Mouse (Mus musculus): ENCODE data around the gene Smoc1. TPM values are rescaled to one million over a fixed set of nuclear protein-coding genes. Genes with fewer than 3 reads are reported as not detected.

Smoc1 gene
- polyA plus RNA-seq, 1 experiment from 2014 or later: 1.6 TPM

DNA sequence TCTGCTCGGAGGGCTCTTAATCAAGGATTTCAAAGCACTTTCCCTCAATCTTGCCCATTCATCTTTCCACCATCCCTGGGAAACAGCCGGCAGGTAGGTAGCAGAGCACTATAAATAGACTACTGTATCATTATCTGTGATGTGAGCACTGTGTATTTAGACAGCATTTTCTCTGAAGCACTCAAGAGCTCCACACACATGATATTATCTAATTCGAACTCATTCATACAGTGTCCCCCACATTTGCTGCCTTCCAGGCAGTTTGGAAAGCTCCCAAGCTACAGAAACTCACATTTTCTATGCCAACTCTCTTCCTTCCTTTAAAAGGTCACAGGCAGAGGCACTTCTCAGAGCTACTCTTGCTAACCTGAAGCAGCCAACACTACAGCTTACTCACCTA is 200.0 kb downstream of the Smoc1 start:
- H3K27ac ChIP-seq (ENCODE audit: low read length): no peak overlapping the region
- 48% methylated on average over 3 of the region's 3 CpGs for WGBS
- no peaks in the 10 kb centered on the region for H3K27me3 ChIP-seq (ENCODE audit: control insufficient read depth, insufficient read depth, low read depth, low read length)
- no peaks in the 10 kb centered on the region for H3K36me3 ChIP-seq (ENCODE audit: control insufficient read depth, insufficient read depth, low read length)
- H3K4me2 ChIP-seq (ENCODE audit: low read depth, low read length): no peak overlapping the region
- ATAC-seq (ENCODE audit: low read depth): no peak
- no peak overlapping the region for H3K4me3 ChIP-seq (ENCODE audit: low read length)
- no peaks in the 10 kb centered on the region for H3K9me3 ChIP-seq (ENCODE audit: control insufficient read depth, low read length)
- H3K4me1 ChIP-seq (replicated peaks; ENCODE audit: control insufficient read depth, insufficient read depth, low read length): no peaks in the 10 kb centered on the region
- no peak overlapping the region for H3K9ac ChIP-seq (ENCODE audit: low read length)

DNA sequence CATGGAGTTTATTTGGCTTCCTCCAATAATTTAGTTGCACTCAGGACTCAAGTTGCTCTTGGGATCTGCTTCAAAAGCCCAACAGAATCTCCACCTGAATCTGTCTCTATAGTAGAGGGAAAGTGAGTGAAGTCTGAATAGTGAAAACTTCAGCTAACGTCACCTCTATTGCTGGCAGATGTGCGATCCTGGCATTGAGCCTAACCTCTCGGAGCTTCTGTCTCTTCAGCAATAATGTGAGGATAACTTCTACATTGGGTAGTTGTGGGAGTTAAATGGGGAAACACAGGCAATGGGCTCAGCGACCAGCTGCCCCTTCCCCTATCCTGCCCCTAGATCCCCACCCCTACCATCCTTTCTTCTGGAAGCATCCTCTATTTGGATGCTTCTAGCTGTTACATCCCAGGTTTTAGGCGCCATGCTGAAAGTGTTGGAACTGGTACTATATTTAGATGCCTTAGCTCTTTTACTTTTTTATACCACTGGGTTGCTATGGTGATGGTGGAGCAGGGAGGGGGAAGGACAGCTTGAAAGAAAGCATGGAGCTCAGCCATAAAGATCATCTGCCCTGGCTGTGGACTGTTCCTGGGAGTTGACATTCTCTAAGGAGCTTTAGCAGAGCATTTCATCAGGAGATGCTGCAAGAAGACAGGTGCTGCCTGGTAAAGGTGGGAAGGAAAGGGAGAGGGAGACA is 201.3 kb downstream of the Smoc1 start:
- WGBS: 60% methylated on average over 5 of the region's 5 CpGs
- H3K27ac ChIP-seq (ENCODE audit: low read length): no peak overlapping the region
- no peak overlapping the region for H3K4me3 ChIP-seq (ENCODE audit: low read length)
- no peaks in the 10 kb centered on the region for H3K4me1 ChIP-seq (replicated peaks; ENCODE audit: control insufficient read depth, insufficient read depth, low read length)
- H3K27me3 ChIP-seq (ENCODE audit: control insufficient read depth, insufficient read depth, low read depth, low read length): no peaks in the 10 kb centered on the region
- H3K4me2 ChIP-seq (ENCODE audit: low read depth, low read length): no peak overlapping the region
- ATAC-seq (ENCODE audit: low read depth): no peak
- no peak overlapping the region for H3K9ac ChIP-seq (ENCODE audit: low read length)
- no peaks in the 10 kb centered on the region for H3K9me3 ChIP-seq (ENCODE audit: control insufficient read depth, low read length)
- no peaks in the 10 kb centered on the region for H3K36me3 ChIP-seq (ENCODE audit: control insufficient read depth, insufficient read depth, low read length)

DNA sequence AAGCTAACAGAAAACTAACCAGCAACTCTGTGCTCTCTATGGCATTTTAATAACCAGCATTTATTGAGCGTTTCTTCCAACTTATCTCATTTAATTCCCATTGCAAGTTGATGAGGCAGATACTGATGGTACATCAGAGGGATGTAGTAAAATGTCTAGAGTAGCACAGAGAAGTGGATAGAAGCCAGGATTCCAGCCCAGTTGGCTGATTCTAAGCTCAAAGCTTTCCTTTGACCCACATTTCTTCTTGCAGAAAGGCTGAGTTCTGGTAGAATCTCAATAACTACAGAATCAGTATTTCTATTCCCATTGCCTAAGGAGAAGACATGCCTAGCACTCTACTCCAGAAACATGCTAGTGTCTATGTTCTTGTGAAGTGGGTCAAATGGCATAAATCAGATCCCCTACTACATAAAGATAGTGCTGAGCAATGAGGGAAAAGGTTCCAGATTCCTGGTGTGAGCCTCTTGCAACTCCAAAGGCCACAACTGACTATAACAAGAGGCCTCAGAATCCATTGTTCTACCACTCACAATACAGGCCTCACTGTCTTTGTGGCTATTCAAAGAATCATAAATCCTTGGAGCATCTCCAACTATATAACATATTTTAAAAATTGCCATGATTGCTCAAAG is 207.3 kb downstream of the Smoc1 start:
- no peak overlapping the region for H3K9ac ChIP-seq (ENCODE audit: low read length)
- no peak overlapping the region for H3K4me2 ChIP-seq (ENCODE audit: low read depth, low read length)
- H3K4me1 ChIP-seq (replicated peaks; ENCODE audit: control insufficient read depth, insufficient read depth, low read length): no peaks in the 10 kb centered on the region
- no peaks in the 10 kb centered on the region for H3K9me3 ChIP-seq (ENCODE audit: control insufficient read depth, low read length)
- no peak overlapping the region for H3K4me3 ChIP-seq (ENCODE audit: low read length)
- no peak for ATAC-seq (ENCODE audit: low read depth)
- H3K36me3 ChIP-seq (ENCODE audit: control insufficient read depth, insufficient read depth, low read length): no peaks in the 10 kb centered on the region
- no peak overlapping the region for H3K27ac ChIP-seq (ENCODE audit: low read length)
- 75% methylated on average over 1 of the region's 1 CpGs for whole genome bisulfite sequencing
- H3K27me3 ChIP-seq (ENCODE audit: control insufficient read depth, insufficient read depth, low read depth, low read length): no peaks in the 10 kb centered on the region

DNA sequence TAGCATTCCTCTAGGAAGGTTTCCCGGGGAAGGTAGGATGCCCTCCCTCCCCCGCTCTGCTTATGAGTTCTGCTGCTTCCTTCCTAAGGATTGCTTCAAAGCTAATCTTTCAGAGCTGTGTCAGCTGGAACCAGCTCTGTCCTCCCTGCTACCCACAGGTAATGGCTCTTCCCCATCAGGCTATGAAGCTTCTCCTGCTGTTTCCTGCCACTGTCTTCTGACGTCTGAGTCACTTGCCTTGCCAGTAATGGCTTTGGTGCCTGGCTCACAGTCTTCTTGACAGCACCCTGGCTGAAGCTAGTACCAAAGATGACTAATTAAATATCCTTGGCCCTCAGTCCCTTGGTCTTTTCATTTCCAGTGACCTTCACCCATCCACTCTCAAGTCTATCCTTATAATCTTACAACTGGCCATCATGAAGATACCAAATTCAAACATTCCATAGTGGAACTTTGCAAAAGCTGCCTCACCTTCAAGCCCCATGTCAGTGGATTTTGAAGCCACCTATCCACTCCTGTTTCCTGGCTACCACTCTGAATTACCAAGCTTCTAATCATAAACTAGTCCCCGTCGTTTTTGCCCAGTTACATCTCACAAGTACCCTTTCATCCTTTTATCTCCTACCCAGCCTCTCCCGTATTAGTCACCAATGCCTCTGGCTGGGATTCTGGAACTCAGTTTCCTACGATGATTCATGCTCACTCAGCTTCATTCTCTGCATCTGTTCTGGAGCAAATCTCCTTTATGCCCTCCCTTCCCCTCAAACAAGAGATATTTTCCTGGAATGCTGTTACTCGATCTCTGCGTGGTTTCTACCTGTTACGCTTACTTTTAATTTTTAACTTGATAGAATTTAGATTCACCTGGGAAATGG is 209.1 kb downstream of the Smoc1 start:
- Histone ChIP-seq H3K4me1 (replicated peaks; ENCODE audit: control insufficient read depth, insufficient read depth, low read length) (no peaks in the 10 kb centered on the region), H3K27me3 (ENCODE audit: control insufficient read depth, insufficient read depth, low read depth, low read length) (no peaks in the 10 kb centered on the region), H3K36me3 (ENCODE audit: control insufficient read depth, insufficient read depth, low read length) (no peaks in the 10 kb centered on the region), H3K4me2 (ENCODE audit: low read depth, low read length) (no peak overlapping the region), H3K9ac (ENCODE audit: low read length) (no peak overlapping the region), H3K27ac (ENCODE audit: low read length) (no peak overlapping the region), H3K4me3 (ENCODE audit: low read length) (no peak overlapping the region), H3K9me3 (ENCODE audit: control insufficient read depth, low read length) (no peaks in the 10 kb centered on the region)
- 75% methylated on average over 10 of the region's 10 CpGs for WGBS
- no peak for ATAC-seq (ENCODE audit: low read depth)

Small RNA genes lying within 50 kb of the gene (microRNA-seq; reads per million reads assigned to microRNA genes)
- not detected for gene Mir3067

Other genes starting within 250 kb of the Smoc1 start
- 21.9 and 22.8 TPM in 2 replicates for gene Susd6, start 236.3 kb upstream of the Smoc1 start, polyA plus RNA-seq (2015; fragmentation: Nextera tagmentation; extraction: Ambion mirVana)
- gene Srsf5, start 81.3 kb upstream of the Smoc1 start, polyA plus RNA-seq (2015; fragmentation: Nextera tagmentation; extraction: Ambion mirVana): 514 and 599 TPM in 2 replicates
- 0.80 and 1.4 TPM in 2 replicates for gene Slc10a1, start 58.1 kb upstream of the Smoc1 start, polyA plus RNA-seq (2015; fragmentation: Nextera tagmentation; extraction: Ambion mirVana)

All from lung, embryonic 16.5 days (tissue).